Mouse (Mus musculus) thymus, postnatal 10 days (tissue): ENCODE measurements around the gene Pparg.
A peak's percentile ranks its signal among the peaks of the same experiment; 100 is the strongest.

Source experiments
- DNase-seq, 2 experiments: peaks; one replicate each; pipeline ENCODE4 v3.0.0; 2021; ENCODE audit warnings: low spot score in 2 of 2

Pparg gene

DNA sequence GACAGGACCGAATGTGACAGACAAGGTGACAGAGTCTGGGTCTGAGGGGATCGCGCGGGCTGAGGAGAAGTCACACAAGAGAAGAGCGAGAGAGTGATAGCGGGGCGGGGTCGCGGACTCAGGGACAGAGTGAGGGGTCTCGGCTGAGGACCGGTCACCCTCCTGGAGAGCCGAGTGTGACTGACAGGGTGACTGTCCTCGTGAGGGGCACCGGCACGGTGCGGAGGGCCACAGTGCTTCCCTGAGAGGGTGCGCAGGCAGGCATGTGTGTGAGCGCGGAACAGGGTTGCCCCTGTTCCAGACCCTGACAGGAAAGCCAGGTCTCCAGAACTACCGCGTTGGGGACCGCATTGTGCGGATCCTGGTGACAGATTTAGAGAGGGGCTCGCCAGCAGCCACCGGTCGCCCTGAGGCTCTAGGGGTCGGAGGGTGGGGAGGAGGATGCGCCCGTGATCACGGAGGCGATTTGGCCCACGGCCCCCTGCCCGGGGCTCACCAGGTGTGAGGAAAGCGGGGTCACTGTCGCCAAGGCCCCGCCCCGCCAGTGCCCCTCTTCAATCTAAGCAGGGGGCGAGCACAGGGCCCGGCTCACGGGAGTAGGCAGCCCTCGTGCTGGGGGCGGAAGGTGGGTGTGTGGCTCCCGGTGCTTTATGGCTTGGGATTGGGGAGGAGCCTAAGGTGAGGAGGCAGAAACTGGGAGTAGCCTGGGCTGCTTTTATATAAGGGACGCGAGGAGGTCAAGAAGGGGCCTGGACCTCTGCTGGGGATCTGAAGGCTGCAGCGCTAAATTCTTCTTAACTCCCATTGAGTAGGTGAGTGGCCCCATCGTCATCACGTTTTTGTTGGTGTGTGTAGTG, 1.1 kb downstream of the Pparg start:
- DNase-seq: peak in 1 of 2 experiments; percentile 8

DNA sequence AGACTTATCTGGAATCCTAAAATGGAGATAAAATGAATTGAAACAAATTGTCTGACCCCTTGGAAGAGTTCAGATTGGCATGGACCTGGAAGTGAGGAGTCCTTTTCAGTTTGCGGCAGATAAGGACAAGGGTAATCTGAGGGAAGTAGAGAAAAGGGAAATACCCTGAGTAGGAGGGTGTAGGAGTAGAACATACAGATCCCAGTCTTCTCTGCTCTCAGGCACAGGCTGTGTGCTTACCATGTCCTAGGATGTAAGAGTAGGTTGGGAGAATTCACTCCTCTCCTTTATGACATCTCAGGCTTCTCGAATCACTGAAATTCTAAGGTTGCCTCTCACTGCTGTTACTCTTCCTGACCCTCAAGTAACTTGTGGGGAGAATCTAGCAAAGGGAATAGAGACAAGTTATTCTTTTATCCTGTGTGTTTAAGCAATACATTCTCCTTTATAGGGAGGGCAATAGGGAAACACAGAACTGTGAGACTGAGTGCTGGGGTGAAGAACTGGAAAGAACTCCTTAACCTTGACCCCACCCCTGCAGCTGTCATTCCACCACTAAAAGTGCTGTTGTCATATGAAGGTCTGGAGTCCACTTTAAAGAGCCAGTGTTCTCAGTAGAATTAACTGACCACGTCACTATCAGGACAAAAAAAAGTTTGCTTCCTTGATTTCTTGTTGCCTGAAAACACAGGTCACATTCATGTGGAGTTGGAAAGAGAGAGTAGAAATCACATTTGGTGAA, 6.3 kb downstream of the Pparg start:
- DNase-seq: no peak

DNA sequence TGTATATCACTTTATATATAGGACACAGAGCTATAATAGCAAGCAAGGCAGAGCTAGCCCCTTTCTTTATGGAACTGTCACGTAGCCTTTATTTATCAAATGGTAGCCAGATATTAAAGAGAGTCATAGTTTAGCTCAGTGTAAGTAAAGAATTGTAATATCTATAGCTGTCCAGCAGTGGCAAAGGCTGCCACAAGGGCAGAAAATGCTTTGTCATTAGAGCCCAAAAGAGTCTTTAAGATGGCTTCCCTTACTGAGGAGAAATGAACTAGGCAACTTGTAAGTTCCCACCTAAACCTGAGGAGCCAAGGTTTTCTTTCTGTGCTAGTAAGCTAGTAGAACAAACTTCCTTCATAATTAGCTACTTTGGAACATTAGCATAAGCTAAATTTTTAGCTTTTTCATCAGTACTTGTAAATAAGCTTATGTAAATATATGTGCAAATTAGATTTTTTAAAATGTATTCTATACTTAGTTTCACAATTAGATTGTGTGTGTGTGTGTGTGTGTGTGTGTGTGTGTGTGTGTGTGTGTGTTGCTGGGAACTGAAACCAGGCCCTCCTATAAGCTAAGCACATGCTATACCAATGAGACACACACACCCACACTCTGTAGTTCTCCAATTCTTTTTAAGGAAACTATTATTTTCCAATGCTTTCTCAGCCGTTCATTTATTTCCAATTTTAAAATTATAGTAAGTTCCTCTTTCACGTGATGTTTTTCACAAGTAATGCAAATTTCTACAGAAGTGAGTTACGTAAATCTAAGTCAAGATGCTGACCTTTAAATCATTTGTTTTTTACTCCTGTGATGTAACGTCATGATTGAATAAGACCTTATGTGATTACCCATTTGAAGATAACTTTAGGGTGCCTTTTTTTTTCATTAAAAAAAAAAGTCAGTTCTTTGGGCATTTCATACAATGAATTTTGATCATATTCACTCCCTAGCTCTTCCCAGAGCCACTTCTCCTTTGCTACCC, 14.4 kb downstream of the Pparg start:
- DNase-seq: no peak

DNA sequence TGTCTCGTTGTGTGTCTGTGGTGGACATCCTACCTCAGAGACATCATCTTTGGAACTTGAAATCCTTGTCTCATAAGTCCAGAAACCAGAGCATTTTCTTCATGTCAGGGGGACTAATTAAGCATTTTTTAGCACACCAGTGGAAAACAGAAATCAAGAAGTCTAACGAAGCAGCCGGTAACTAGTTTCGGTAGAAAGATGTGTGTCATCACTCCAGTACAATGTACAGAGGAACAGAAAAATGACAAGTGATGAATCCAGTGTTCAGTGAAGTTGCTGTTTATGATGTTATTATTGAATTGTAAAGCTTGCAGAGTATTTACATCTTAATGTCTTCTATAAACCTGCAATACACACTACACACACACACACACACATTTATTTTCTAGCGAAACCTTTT, 19.8 kb downstream of the Pparg start:
- DNase-seq: no peak

DNA sequence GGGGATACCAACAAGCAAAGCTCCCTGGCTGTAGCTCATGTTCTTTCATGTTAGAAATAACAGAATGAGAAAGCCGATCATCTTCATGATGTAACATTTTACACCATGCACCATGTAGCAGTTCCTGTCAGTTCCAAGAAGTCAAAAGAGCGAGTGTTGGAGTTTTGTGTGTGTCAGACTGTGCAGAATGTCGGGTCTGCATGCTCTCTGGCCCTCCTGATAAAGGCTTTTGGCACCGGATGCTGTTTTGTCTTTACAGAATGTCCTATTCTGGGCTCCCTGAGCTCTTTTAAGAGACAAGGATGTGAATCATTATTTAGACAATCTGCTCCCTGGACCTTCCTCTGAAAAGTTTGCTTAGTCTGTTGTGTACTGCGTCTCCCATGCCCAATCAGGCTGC, 22.0 kb downstream of the Pparg start:
- no peak for DNase-seq

DNA sequence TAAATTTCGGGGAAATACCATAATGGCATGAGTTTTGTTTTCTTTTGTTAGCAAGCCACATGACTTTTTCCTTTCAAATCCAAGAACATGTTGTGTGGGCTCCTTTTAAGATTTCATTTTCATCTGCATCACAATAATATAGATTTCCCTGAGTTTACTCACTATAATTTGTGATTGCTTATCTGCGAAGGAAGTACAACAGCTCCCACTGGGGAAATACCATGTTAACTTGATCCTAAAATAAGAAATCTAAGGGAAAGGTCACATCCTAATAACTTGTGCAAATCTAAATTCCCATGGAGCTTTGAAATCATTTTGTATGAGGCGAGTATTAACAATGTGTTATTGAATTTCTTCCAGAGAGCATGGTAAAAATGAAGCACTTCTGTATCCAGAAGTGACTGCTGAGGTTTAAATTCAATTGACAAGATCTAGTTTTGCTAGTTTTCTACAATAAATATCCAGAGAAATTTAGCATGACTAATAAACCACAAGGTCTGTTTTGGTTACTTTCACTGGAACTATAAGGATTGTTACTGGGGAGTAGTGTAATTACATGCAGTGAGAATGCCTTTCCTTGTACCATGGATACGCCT, 29.3 kb downstream of the Pparg start:
- no peak for DNase-seq

DNA sequence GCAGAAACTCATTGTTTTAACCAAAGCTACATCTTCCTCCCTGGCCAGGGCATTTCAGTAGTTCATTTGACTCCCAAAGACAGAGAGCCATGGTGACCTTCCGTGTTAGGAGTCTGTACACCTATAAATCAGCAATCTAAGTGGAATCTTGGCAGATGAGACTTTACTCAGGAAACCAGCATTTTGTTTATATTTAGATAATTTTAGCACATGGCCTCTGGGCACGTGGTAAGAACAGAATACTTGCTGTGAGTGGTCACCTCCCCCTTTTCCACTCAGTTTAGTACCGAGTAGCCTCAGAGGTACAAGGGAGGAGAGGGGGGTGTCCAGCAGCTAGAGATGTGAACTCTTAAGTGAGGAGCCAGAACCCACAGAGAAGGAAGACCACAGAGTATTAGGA, 36.2 kb downstream of the Pparg start:
- DNase-seq: no peak

DNA sequence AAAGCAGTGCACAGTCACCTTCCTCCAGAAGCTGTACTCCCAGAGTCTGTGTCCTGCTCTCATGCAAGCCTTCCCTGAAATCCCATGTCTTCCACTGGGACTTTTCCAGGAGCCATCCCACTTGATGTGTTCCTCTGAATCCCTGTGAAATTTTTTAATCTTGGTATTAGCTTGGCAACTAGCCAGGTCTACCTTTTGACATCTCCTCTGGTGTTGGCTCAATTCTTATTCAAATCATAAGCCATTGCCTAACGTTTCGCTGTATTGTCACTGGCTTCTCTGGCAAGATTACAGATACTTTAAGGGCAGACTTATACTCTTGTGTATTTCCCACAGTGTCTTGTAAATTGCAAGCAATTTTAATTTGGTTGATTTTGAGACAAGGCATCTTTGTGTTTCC, 43.6 kb downstream of the Pparg start:
- no peak for DNase-seq

DNA sequence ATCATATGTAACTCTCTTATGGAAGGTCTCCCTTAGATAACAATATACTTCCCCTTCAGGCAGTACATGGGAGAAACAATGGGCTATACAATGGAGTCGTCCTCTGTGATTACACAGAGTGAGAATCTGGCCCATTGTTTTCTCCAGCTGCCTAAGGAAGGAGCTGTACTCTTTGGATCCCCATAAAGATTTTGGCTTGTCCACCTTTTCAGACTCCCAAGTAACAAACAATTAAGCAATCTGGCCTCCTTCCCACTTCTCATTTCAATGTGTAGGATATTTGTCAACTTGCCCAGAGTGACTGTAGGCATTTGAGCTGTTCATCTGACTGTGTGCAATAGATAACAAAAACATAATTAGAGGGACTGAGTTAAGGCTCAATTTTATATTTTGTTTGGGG, 50.7 kb downstream of the Pparg start:
- DNase-seq: no peak

DNA sequence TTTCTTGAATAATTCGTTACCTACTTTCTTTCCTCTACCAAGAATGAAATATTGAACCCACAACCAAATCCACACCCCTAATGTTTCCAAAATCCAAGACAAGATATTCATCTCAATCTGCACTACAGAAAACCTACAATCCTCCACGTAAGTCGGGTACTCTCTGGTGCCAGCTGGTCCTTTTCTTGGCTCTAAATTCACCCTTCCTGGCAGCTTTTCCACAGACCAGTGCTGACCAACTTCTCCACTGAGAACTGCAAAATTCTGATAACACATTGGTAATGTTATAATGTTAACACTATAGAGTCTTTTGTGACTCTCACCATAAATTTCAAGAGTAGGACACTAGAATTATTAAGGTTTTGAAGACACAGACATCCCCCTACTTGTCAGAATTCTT, 57.4 kb downstream of the Pparg start:
- no peak for DNase-seq

DNA sequence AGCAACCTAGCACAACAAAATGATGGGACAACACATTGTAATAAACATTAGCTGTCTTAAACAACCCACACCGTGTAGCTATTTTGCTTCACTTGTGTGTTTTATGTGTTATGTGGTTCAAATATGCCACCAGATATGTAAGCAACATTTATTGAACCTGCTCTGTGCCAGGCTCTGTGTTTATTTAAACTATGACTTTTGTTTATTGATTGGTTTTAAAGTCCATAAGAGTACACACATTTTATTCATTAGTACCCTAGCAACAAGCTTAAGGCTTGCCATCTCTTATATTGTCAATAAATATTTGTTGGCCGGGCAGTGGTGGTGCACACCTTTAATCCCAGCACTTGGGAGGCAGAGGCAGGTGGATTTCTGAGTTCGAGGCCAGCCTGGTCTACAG, 58.2 kb downstream of the Pparg start:
- DNase-seq: no peak

DNA sequence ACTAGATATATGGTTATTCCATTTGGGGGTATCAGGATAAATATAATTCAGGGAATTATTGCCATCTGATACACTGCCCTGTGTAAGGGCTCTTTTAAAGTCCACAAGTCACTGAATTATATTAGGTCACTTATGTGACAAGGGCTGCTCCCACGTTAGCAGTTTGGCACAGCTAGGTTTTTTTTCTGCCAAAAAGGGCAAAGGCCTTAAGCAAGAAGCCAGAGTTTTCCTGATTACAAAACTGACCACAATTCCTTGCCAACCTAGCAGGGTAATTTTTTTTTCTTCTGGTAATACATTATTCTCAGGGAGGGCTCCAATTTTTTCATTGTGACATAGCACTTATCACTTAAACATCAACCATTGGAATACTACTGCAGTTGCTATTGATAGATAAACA, 60.2 kb downstream of the Pparg start:
- DNase-seq: no peak

DNA sequence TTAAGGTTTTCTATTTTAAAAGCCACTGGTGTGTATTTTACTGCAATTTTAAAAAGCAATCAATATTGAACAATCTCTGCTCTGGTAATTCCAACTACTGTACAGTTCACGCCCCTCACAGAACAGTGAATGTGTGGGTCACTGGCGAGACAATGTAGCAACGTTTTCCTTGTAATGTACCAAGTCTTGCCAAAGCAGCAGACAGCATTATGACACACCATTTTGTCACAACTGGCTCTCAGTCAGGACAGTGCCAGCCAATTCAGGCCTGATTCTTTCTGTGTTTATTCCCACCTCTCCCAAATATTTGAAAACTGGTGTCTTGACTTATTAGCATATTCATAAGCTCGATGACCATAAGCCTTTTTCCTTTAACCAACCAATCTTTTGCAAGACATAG, 60.9 kb downstream of the Pparg start:
- no peak for DNase-seq

DNA sequence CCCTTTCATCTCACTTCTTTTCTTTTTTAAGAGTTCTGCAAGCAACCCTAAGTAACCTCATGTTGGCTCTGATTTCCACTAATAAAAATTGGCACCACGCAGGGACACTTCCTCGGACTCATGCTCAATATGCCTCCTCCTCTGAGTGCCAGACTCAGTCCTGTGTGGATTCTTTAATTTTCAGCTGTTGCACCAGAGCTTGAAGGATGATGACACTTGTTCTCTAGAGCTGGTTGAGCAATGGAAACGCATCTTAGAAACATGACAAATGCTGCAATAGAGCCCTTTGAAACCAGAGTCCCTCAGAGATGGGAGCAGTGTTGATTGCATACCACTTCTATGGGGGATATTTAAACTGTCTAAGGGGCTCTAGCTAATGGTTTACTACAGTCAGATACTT, 63.7 kb downstream of the Pparg start:
- no peak for DNase-seq

DNA sequence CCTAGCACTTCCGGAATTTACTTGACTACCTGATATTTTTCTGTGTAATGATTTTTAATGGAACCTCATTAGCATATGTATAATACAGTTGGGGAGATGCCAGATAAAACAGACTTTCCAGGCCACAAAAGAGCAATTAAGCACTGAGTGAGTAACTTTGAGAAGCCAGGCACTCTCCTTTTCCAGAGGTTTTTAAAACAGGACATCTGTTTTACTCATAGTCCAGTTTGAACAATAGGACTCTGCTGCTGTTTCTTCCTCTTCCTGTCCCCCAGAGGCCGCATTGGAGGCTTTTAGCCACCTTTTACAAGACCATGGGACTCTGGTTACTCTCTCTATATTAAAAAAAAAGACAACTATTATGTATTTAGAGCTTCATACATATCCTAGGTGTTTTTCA, 72.0 kb downstream of the Pparg start:
- no peak for DNase-seq

DNA sequence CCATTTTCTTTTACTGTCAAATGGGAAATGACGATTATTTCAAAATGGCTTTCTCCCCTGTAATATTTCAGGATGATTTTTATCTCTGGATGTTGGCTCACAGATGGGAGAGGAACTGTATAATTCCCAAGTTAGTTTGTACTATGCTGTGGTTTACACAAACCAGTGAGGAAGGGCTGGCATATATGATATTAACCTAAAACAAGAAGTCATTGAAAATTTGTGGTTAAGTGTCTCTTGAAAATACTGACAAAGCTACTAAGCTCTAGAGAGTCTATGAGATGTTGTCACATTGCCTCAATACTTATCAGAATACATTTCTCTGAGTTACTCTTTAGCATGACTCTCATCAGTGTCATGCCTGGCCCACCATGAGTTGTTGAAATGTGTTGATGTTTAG, 73.3 kb downstream of the Pparg start:
- no peak for DNase-seq

DNA sequence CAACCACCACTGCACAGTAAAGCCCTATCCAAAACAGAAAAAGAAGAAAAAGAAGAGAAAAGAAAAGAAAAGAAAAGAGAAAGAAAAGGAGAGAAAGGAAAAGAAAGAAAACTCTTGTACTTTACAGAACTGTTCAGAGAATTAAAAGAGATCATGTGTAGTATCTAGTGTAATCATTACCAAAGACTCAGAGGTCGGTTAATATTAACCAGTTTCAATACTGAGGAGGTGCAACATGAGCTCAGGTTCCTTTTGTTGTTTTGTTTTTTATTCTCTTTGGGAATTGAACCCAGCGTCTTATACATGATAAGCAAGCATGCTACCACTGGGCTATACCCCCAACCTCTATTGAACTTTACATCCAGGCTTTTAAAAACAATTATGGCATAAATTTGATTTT, 74.1 kb downstream of the Pparg start:
- DNase-seq: no peak

DNA sequence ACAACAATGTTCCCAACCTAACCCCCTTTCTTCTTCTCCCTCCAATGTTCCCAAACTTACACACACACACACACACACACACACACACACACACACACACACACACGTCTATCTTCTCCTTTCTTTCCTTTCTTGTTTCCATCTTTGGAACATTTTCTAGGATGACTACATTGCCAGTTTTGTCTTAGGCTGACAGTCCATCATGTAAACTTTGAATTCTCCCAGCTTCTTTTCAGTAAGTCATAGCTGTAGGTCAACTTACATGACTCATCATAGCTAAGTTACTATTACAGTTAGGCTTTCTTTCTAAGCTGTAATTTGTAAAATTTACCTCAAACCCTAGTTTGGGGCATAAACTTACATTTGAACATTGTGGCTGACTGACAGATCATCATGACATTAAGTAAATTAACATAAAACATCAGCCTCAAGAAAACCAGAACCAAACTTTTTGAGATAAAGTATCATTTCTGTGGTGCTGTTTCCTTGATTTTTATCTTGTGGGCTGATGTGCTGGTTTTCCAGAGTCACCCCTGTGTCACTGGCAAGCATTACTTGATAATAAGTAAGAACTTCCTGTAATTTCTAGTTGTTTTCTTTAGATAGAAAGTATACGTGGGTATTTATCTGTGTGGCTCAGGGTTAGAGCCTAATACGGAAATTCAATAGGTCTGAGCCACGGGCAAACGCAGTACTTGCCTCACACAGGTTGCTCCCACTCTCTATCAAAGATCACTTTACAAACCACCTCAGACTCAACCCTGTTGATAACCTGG, 79.7 kb downstream of the Pparg start:
- no peak for DNase-seq

DNA sequence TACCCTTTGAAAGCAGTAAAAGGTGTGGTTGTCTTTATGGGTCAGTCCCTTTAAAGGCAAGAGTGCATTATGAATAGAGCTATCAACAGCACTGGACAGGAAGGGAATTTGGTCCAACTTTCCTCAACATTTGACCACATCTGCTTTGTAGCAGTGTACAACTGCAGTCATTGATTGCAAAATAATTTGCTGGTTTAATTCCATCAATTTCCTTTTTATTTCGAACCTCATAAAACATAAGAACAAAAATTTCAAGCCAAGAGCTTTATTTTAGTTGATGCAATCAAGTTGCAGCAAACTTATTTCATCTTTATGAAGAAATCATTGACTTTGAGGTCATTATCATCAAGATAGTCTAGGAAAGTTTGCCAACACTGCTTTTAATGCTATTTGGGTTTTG, 91.8 kb downstream of the Pparg start:
- DNase-seq: no peak

DNA sequence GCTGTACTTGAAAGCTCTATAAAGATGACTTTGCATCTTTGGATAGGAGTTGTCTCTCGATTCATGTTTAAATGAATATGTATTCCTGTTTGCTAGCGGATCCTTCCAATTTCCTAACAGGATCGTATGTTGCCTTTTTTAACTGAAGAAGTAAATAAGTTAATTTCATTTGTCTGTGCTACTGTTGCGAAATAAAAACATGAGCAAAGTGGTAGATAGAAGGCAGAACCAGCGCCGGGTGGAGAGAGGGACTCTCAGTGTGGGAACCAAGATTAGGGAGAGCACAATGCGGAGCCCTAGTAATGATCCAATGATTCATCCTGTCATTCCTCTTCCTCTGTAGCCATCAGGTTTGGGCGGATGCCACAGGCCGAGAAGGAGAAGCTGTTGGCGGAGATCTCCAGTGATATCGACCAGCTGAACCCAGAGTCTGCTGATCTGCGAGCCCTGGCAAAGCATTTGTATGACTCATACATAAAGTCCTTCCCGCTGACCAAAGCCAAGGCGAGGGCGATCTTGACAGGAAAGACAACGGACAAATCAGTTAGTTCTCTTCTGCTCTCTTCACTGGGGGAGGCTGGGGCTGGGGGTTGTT, 102.1 kb downstream of the Pparg start:
- no peak for DNase-seq

DNA sequence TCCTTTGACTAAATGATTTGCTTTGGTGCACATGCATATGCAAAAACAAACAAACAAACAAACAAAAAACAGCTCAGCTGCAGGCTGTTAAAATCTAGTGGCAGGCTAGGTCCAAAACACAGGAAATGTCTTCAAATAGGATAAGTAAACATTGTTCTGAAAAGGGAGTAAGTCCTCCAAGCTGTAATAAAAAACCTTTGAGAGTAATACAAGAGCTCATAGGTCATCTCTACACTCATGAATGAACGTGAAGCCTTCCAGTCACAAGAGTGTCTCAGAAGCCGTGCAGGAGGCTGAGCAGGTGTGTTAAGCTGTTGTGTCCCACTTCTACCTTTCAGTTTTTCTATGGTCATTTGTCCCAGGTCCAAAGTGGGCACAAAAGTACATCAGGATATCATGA, 102.6 kb downstream of the Pparg start:
- no peak for DNase-seq
